Mouse (Mus musculus) neural tube, embryonic 14.5 days (tissue): ENCODE results near the gene Ern1. TPM values are rescaled to one million over a fixed set of nuclear protein-coding genes. Genes with fewer than 3 reads are reported as not detected.
"Not testable (repeated sequence)": the region's sequence is repeated elsewhere in the genome, so short reads cannot be mapped to it uniquely, and the experiment has no call there.

Source experiments
- ATAC-seq: fragments of 200-750 bp; cut with Nextera tagmentation; 2 replicates; pipeline ENCODE4 v1.8.0; 2017; ENCODE audit warnings: low read depth, mild to moderate bottlenecking, moderate TSS enrichment, moderate library complexity
- H3K27ac ChIP-seq: fragments of 300-500 bp; sonication (generic); 2 replicates; pipeline ENCODE4 v1.5.1; 2014; ENCODE audit warnings: low read depth, mild to moderate bottlenecking, control low read depth, low read length, moderate library complexity, mixed read lengths
- H3K27me3 ChIP-seq: fragments of 300-500 bp; sonication (generic); 2 replicates; pipeline ENCODE4 v1.6.1; 2014; ENCODE audit warnings: low read length; ENCODE audit not compliant: control insufficient read depth, insufficient read depth
- H3K36me3 ChIP-seq: fragments of 300-500 bp; sonication (generic); 2 replicates; pipeline ENCODE4 v1.6.1; 2014; ENCODE audit warnings: low read length, mixed read lengths; ENCODE audit not compliant: control insufficient read depth, insufficient read depth
- H3K4me1 ChIP-seq: fragments of 300-500 bp; sonication (generic); 2 replicates; pipeline ENCODE4 v1.6.1; 2014; ENCODE audit warnings: low read length; ENCODE audit not compliant: control insufficient read depth, insufficient read depth
- H3K4me2 ChIP-seq: fragments of 300-500 bp; sonication (generic); 2 replicates; pipeline ENCODE4 v1.6.1; 2014; ENCODE audit warnings: mild to moderate bottlenecking, low read depth, low read length, control low read depth
- H3K4me3 ChIP-seq: fragments of 300-500 bp; sonication (generic); 2 replicates; pipeline ENCODE4 v1.5.1; 2014; ENCODE audit warnings: low read depth, low read length, control low read depth, mixed read lengths
- H3K9ac ChIP-seq: fragments of 300-500 bp; sonication (generic); replicated peaks from 2 replicates; pipeline ENCODE4 v1.6.1; 2014; ENCODE audit warnings: low read depth, mild to moderate bottlenecking, control low read depth, low read length, mixed read lengths
- H3K9me3 ChIP-seq: fragments of 300-500 bp; sonication (generic); 2 replicates; pipeline ENCODE4 v1.6.1; 2016; ENCODE audit warnings: low read length; ENCODE audit not compliant: control insufficient read depth
- WGBS: fragments of 180-500 bp; shearing (Covaris S2); extraction: QIAGEN DNeasy Blood & Tissue Kit; methylation state at CpG from one replicate; pipeline ENCODE4 v1.1.7; 2014; 5-methylcytosine and 5-hydroxymethylcytosine counted together
- polyA plus RNA-seq: library from polyadenylated mRNA; unstranded; fragments of >200 nt; fragmentation: Nextera tagmentation; extraction: Ambion mirVana; gene quantifications from 2 replicates; pipeline ENCODE4 v1.2.1, GENCODE M21; 2014

Ern1 gene
- polyA plus RNA-seq, 1 experiment from 2014 or later, result 7.6 TPM

DNA sequence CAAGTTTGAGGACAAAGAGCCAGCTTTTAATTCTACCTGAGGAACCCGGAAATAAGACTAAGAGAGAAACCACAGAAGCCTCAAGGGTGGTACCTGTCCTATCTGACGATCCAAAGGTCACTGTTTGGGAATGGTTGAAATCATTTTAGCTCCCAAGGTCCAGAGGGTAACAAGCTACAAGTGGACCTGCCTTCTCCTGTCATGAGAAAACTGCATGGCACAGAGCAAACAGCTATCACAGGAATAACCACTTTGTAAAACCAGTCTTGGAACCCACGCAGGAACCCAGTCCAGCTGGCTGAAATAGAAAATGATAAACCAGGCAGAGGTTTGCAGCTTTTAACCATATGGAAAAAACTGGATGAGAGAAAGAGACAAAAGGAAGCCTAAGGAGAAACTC, 25.3 kb downstream of the Ern1 start:
- ATAC-seq, result no peak
- no peaks in the 10 kb centered on the region for H3K4me1 ChIP-seq
- H3K27ac ChIP-seq, result no peak overlapping the region
- H3K4me3 ChIP-seq, result no peak overlapping the region
- no peaks in the 10 kb centered on the region for H3K9me3 ChIP-seq
- H3K36me3 ChIP-seq, result no peaks in the 10 kb centered on the region
- no peaks in the 10 kb centered on the region for H3K27me3 ChIP-seq
- H3K9ac ChIP-seq, result no peak overlapping the region
- WGBS, result 87% methylated on average over 3 of the region's 3 CpGs
- no peak overlapping the region for H3K4me2 ChIP-seq

DNA sequence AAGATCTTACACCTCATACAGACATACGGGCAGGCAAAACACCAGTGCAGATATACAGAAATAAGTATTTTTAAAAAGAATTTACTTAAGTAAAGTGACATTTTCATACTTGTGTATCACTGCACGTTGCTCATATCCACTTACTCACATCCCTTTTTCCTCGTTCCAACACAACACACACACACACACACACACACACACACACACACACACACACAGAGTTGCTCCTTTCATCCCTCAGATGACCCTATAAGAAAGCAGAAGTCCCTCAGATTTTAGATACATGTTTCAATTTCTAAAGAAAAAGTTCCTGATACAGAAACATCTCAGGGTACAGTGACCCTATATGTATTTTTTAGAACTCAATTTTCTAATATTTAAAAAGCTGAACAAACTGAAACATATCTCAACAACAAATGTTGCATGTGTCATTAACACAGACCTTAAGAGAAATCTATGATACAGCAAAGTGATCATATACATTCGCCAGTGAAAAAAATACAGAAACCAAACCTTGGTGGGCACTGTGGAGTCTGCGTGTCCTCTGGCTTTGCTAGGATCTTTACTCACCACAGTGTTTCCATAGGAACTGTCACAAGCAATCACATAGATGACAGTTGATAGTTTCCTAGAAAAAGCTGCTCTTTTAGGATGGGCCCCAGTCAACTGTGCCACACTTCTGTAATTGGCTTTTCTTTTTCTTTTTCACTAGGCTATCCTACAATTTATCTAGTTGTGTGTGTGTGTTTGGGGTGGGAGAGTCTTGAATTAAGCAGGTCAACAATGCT, 26.3 kb downstream of the Ern1 start:
- no peaks in the 10 kb centered on the region for H3K27me3 ChIP-seq
- no peak overlapping the region for H3K4me3 ChIP-seq
- H3K9me3 ChIP-seq, result no peaks in the 10 kb centered on the region
- no peak overlapping the region for H3K27ac ChIP-seq
- WGBS, result 89% methylated on average over 5 of the region's 5 CpGs
- no peak overlapping the region for H3K9ac ChIP-seq
- ATAC-seq, result no peak
- H3K36me3 ChIP-seq, result no peaks in the 10 kb centered on the region
- no peaks in the 10 kb centered on the region for H3K4me1 ChIP-seq
- no peak overlapping the region for H3K4me2 ChIP-seq

DNA sequence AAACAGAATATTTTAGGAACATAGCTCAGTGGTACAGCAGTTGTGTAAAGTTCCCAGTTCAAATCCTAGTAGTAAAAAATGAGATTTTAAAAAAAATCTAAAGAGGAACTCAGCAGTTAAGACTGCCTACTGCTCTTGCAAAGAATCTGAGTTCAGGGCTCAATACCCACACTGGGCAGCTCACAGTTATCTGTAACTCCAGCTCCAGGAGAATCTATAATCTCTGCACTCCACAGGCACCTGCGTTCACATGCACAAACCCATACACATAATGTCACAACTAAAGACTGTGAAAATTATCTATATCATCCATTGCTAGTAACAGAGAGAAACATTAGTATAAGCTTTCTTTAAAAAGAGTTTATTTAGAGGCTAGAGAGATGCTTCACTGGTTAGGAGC, 27.0 kb downstream of the Ern1 start:
- no peaks in the 10 kb centered on the region for H3K27me3 ChIP-seq
- H3K9ac ChIP-seq, result no peak overlapping the region
- no peak for ATAC-seq
- H3K36me3 ChIP-seq, result no peaks in the 10 kb centered on the region
- no peak overlapping the region for H3K4me2 ChIP-seq
- H3K9me3 ChIP-seq, result no peaks in the 10 kb centered on the region
- H3K4me1 ChIP-seq, result no peaks in the 10 kb centered on the region
- no peak overlapping the region for H3K4me3 ChIP-seq
- WGBS, result 98% methylated on average over 1 of the region's 1 CpGs
- H3K27ac ChIP-seq, result no peak overlapping the region

DNA sequence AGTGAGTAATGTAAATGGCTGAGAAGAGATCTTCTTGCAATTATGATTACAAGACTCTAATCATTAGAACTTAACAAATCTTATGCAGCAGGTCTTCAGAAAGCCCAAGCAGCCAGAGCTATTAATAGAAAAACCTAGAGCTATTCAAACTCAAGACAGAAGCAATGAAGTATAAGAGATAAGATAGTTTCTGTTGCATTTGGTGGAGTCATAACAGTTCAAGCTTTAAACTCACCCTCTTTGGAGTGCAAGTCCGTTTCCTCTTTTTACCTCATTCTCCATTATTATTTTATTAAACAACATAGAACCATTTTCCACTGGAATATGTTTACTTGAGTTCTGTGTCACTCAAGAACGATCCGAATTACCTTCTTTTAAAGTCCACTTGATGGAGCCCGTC, 29.1 kb downstream of the Ern1 start:
- 96% methylated on average over 4 of the region's 4 CpGs for WGBS
- no peaks in the 10 kb centered on the region for H3K27me3 ChIP-seq
- no peaks in the 10 kb centered on the region for H3K9me3 ChIP-seq
- no peak overlapping the region for H3K27ac ChIP-seq
- ATAC-seq, result no peak
- H3K4me2 ChIP-seq, result no peak overlapping the region
- no peaks in the 10 kb centered on the region for H3K4me1 ChIP-seq
- H3K4me3 ChIP-seq, result no peak overlapping the region
- no peak overlapping the region for H3K9ac ChIP-seq
- H3K36me3 ChIP-seq, result no peaks in the 10 kb centered on the region

DNA sequence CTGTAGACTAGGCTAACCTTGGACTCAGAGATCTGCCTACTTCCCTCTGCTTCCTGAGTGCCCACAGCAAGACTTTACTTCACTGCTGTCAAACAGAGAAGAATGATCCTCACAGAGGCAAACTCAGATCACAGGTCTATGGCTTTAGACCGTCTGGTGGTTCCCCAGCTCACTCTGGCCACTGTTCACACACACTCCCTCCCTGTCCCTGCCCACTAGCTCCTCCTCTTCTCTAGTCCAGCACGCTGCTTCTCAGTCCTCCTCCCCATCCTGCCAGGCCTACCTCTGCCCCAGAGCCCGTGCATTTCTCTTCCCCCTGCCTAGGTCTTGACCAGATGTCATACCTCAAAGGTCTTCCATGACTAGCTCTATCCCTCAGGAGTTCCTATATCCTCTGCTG, 44.0 kb downstream of the Ern1 start:
- Histone ChIP-seq H3K4me2 (no peak overlapping the region), H3K9ac (no peak overlapping the region), H3K4me1 (no peaks in the 10 kb centered on the region), H3K9me3 (no peaks in the 10 kb centered on the region), H3K4me3 (no peak overlapping the region), H3K27me3 (no peaks in the 10 kb centered on the region), H3K27ac (no peak overlapping the region), H3K36me3 (no peaks in the 10 kb centered on the region)
- WGBS, result 49% methylated on average over 3 of the region's 3 CpGs
- ATAC-seq, result no peak

DNA sequence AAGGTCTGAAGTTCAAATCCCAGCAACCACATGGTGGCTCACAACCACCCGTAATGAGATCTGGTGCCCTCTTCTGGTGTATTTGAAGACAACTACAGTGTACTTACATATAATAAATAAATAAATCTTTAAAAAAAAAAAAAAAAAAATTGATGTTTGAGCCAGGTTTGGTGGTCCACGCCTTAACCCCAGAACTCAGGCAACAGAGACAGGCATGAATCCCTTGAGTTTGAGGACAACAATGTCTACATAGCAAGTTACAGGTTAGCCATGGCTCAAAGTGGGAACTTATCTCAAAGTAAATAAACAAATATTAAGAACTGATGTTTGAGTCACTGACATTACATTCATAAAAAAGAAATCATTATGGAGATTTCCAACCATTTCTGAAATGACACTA, 45.1 kb downstream of the Ern1 start:
- not testable (repeated sequence) for H3K27ac ChIP-seq, H3K9me3 ChIP-seq, H3K27me3 ChIP-seq, ATAC-seq, H3K36me3 ChIP-seq, H3K9ac ChIP-seq, H3K4me2 ChIP-seq, H3K4me3 ChIP-seq, H3K4me1 ChIP-seq
- 92% methylated on average over 2 of the region's 2 CpGs for WGBS

DNA sequence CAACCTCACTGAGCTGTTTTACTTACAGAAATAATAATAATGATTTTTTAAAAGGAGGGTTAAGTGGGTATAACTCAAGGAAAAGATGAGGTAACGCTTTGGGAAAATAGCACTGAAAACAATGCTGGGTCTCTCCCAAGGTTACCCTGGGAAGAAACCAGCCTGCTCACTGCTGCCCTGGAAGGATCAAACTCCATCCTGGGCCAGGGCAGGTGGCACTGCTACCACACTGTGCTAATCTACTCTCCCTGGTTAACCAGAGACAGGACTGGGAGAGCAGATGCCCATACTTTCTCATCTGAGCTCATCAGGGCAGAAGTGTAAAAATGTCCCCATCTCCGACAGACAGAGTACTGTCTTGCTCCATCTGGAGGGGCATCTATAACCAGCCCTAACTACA, 47.3 kb downstream of the Ern1 start:
- ATAC-seq, result no peak
- H3K4me3 ChIP-seq, result no peak overlapping the region
- H3K4me2 ChIP-seq, result no peak overlapping the region
- H3K9ac ChIP-seq, result no peak overlapping the region
- H3K36me3 ChIP-seq, result no peaks in the 10 kb centered on the region
- no peaks in the 10 kb centered on the region for H3K4me1 ChIP-seq
- no peaks in the 10 kb centered on the region for H3K27me3 ChIP-seq
- H3K27ac ChIP-seq, result no peak overlapping the region
- H3K9me3 ChIP-seq, result no peaks in the 10 kb centered on the region
- 91% methylated on average over 2 of the region's 2 CpGs for WGBS

DNA sequence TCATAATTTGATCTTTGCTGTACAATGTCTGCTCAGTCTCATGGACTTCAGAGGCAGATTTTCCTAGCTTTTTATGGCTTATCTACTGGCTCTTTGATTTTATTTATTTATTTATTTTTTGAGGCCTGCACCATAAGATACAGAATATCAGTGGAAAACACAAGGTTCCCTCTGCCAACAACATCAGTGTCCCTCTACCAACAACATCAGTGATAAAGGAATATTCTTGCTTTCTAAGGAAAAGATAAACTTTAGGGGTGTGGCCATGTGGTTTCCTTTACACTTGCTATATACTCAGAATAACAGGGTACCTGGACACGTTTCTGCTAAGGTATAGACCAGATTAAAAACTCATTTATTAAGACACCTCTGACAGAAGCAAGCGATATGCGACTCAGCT, 48.3 kb downstream of the Ern1 start:
- Histone ChIP-seq H3K4me1 (no peaks in the 10 kb centered on the region), H3K27ac (no peak overlapping the region), H3K4me2 (no peak overlapping the region), H3K27me3 (no peaks in the 10 kb centered on the region), H3K36me3 (no peaks in the 10 kb centered on the region), H3K4me3 (no peak overlapping the region), H3K9ac (no peak overlapping the region), H3K9me3 (no peaks in the 10 kb centered on the region)
- ATAC-seq, result no peak
- WGBS, result 88% methylated on average over 3 of the region's 3 CpGs

DNA sequence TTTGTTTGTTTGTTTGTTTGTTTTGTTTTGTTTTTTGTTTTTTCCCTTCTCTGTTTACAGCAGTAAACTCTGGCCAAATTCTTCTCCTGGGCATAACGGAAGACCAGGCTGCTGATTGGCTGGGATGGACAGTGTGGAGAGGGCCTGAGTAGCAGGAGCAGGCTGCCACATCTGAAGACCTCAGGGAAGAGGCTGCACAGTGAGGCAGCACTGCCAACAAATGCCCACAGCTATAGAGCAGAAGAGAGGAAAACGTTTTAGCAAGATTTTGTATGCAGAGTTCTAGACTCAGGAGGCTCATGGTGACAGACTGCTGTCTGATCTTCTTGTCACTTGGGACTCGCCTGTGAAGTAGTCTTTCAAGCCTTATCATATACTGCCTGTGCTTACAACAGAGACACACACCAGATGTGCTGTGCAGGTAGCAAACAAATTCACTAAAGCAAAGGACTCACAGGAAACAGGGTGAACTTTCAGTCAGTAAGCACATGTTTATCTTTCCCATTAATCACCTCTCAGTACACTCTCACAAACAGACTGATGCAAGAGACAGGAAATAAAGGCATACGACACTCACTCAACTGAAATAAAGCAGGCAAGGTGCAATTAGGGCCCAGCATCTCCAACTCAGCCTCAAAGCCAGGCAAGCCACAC, 49.0 kb downstream of the Ern1 start:
- Histone ChIP-seq H3K9me3 (no peaks in the 10 kb centered on the region), H3K9ac (no peak overlapping the region), H3K27ac (no peak overlapping the region), H3K4me3 (no peak overlapping the region), H3K4me2 (no peak overlapping the region), H3K36me3 (no peaks in the 10 kb centered on the region), H3K4me1 (no peaks in the 10 kb centered on the region), H3K27me3 (no peaks in the 10 kb centered on the region)
- WGBS, result 56% methylated on average over 4 of the region's 4 CpGs
- ATAC-seq, result no peak
